Mouse (Mus musculus): Measurements from ENCODE around the gene Elfn2.

Gene Elfn2

GRCm38 (mm10) chr15:78726697-78727096, 8.1 kb upstream of the Elfn2 start:
- in situ Hi-C loops (cut with MboI, MseI), result loop anchor here in 1 of 2 experiments (10.0 kb wide), 1 partner anchor 102 kb away; no protein-coding TSS in a partner anchor

GRCm38 (mm10) chr15:78720532-78720931, 2.0 kb upstream of the Elfn2 start:
- in situ Hi-C loops (cut with MboI, MseI), result loop anchor here in 1 of 2 experiments (10.0 kb wide), 1 partner anchor 96 kb away; no protein-coding TSS in a partner anchor

GRCm38 (mm10) chr15:78720094-78720493, 1.5 kb upstream of the Elfn2 start:
- in situ Hi-C loops (cut with MboI, MseI), result loop anchor here in 1 of 2 experiments (10.0 kb wide), 1 partner anchor 95 kb away; no protein-coding TSS in a partner anchor

- in situ Hi-C loops (cut with MboI, MseI), result no loop called here
Measured at GRCm38 (mm10) chr15:78719416-78719815, 845 bp upstream of the Elfn2 start.

GRCm38 (mm10) chr15:78716936-78717335, 1.6 kb downstream of the Elfn2 start:
- in situ Hi-C loops (cut with MboI, MseI), result no loop called here

GRCm38 (mm10) chr15:78715856-78716255, 2.7 kb downstream of the Elfn2 start:
- in situ Hi-C loops (cut with MboI, MseI), result no loop called here

GRCm38 (mm10) chr15:78713751-78714150, 4.8 kb downstream of the Elfn2 start:
- in situ Hi-C loops (cut with MboI, MseI), result no loop called here

GRCm38 (mm10) chr15:78712335-78713258, 6.0 kb downstream of the Elfn2 start:
- in situ Hi-C loops (cut with MboI, MseI), result no loop called here

- in situ Hi-C loops (cut with MboI, MseI), result no loop called here
Measured at GRCm38 (mm10) chr15:78711935-78712334, 6.6 kb downstream of the Elfn2 start.

- in situ Hi-C loops (cut with MboI, MseI), result no loop called here
Measured at GRCm38 (mm10) chr15:78710634-78711033, 7.9 kb downstream of the Elfn2 start.

- in situ Hi-C loops (cut with MboI, MseI), result no loop called here
Measured at GRCm38 (mm10) chr15:78709767-78710166, 8.8 kb downstream of the Elfn2 start.

GRCm38 (mm10) chr15:78706630-78707029, 11.9 kb downstream of the Elfn2 start:
- in situ Hi-C loops (cut with MboI, MseI), result no loop called here

- in situ Hi-C loops (cut with MboI, MseI), result no loop called here
Measured at GRCm38 (mm10) chr15:78704824-78705223, 13.7 kb downstream of the Elfn2 start.

GRCm38 (mm10) chr15:78704007-78704406, 14.6 kb downstream of the Elfn2 start:
- in situ Hi-C loops (cut with MboI, MseI), result no loop called here

- in situ Hi-C loops (cut with MboI, MseI), result no loop called here
Measured at GRCm38 (mm10) chr15:78700420-78700819, 18.2 kb downstream of the Elfn2 start.

GRCm38 (mm10) chr15:78699513-78699912, 19.1 kb downstream of the Elfn2 start:
- in situ Hi-C loops (cut with MboI, MseI), result loop anchor here in 1 of 2 experiments (5.0 kb wide), 2 partner anchors 793 to 1167 kb away; partner anchors contain the start of gene Apol7c

- in situ Hi-C loops (cut with MboI, MseI), result loop anchor here in 1 of 2 experiments (5.0 kb wide), 2 partner anchors 794 to 1166 kb away; partner anchors contain the start of gene Apol7c
Measured at GRCm38 (mm10) chr15:78698491-78699135, 20.0 kb downstream of the Elfn2 start.

GRCm38 (mm10) chr15:78698084-78698483, 20.5 kb downstream of the Elfn2 start:
- in situ Hi-C loops (cut with MboI, MseI), result loop anchor here in 1 of 2 experiments (5.0 kb wide), 2 partner anchors 794 to 1166 kb away; partner anchors contain the start of gene Apol7c

GRCm38 (mm10) chr15:78695745-78696144, 22.8 kb downstream of the Elfn2 start:
- in situ Hi-C loops (cut with MboI, MseI), result loop anchor here in 1 of 2 experiments (5.0 kb wide), 2 partner anchors 797 to 1163 kb away; partner anchors contain the start of gene Apol7c

- in situ Hi-C loops (cut with MboI, MseI), result no loop called here
Measured at GRCm38 (mm10) chr15:78692505-78692904, 26.1 kb downstream of the Elfn2 start.

- in situ Hi-C loops (cut with MboI, MseI), result no loop called here
Measured at GRCm38 (mm10) chr15:78690716-78691115, 27.9 kb downstream of the Elfn2 start.

GRCm38 (mm10) chr15:78686910-78687309, 31.7 kb downstream of the Elfn2 start:
- in situ Hi-C loops (cut with MboI, MseI), result loop anchor here in 1 of 2 experiments (10.0 kb wide), 1 partner anchor 278 kb away; no protein-coding TSS in a partner anchor

Data from T-helper 17 cell (primary cell).